Mouse (Mus musculus) E14TG2a.4 (cell line): Measurements from ENCODE around the gene Mpped1.

Source experiments
- CTCF ChIP-seq: conservative IDR thresholded peaks from 2 replicates; pipeline ENCODE4 v1.5.1; 2014; ENCODE audit warnings: low read length
- NANOG ChIP-seq: IDR thresholded peaks from 2 replicates; pipeline ENCODE4 v1.6.1; 2014; ENCODE audit warnings: borderline replicate concordance, low read length, mixed read lengths

- TF ChIP-seq CTCF, result no peak
- TF ChIP-seq NANOG, result no peak
These were observed 66.5 kb downstream of the Mpped1 start for GRCm38 (mm10) chr15:83845734-83846133.
